Mouse (Mus musculus) kidney, adult 2 months (tissue): ENCODE results near the gene Praf2.

Source experiments
- CTCF ChIP-seq: fragments of 200-500 bp; conservative IDR thresholded peaks from 2 replicates; pipeline ENCODE4 v1.5.1; 2011; ENCODE audit warnings: low read depth, mild to moderate bottlenecking, control low read depth, low read length, moderate library complexity, mixed read lengths; ENCODE audit not compliant: insufficient read depth, insufficient read length
- POLR2A ChIP-seq: fragments of 200-500 bp; IDR thresholded peaks from one replicate; pipeline ENCODE4 v1.6.1; 2011; ENCODE audit warnings: low read depth, low read length, control low read depth

GRCm38 (mm10) chrX:7762921-7763197 is 34.6 kb downstream of the Praf2 start:
- TF ChIP-seq CTCF (no peak), POLR2A (no peak)
